Mouse (Mus musculus): ENCODE data around the gene Mylk4.

Gene Mylk4

GRCm38 (mm10) chr13:32706651-32707288 lies 77.0 kb downstream of the Mylk4 start:
- DNase-seq (ENCODE audit: low read depth) = peak; percentile 42

- DNase-seq (ENCODE audit: low read depth) = no peak
Measured at GRCm38 (mm10) chr13:32705315-32705714, 78.4 kb downstream of the Mylk4 start.

- no peak for DNase-seq (ENCODE audit: low read depth)
Measured at GRCm38 (mm10) chr13:32704911-32705310, 78.8 kb downstream of the Mylk4 start.

- no peak for DNase-seq (ENCODE audit: low read depth)
Measured at GRCm38 (mm10) chr13:32701564-32701963, 82.2 kb downstream of the Mylk4 start.

- no peak for DNase-seq (ENCODE audit: low read depth)
Measured at GRCm38 (mm10) chr13:32699376-32699775, 84.4 kb downstream of the Mylk4 start.

GRCm38 (mm10) chr13:32698956-32699355 lies 84.8 kb downstream of the Mylk4 start:
- no peak for DNase-seq (ENCODE audit: low read depth)

GRCm38 (mm10) chr13:32693886-32694455 lies 89.8 kb downstream of the Mylk4 start:
- DNase-seq (ENCODE audit: low read depth) = no peak

- DNase-seq (ENCODE audit: low read depth) = no peak
Measured at GRCm38 (mm10) chr13:32692563-32692962, 91.2 kb downstream of the Mylk4 start.

- no peak for DNase-seq (ENCODE audit: low read depth)
Measured at GRCm38 (mm10) chr13:32690279-32690678, 93.5 kb downstream of the Mylk4 start.

GRCm38 (mm10) chr13:32680868-32681515 lies 102.8 kb downstream of the Mylk4 start:
- DNase-seq (ENCODE audit: low read depth) = peak; percentile 56

- peak; percentile 92 for DNase-seq (ENCODE audit: low read depth)
Measured at GRCm38 (mm10) chr13:32680121-32680551, 103.6 kb downstream of the Mylk4 start.

GRCm38 (mm10) chr13:32678998-32679397 lies 104.8 kb downstream of the Mylk4 start:
- DNase-seq (ENCODE audit: low read depth) = peak; percentile 69

- no peak for DNase-seq (ENCODE audit: low read depth)
Measured at GRCm38 (mm10) chr13:32670782-32671181, 113.0 kb downstream of the Mylk4 start.

- DNase-seq (ENCODE audit: low read depth) = no peak
Measured at GRCm38 (mm10) chr13:32668296-32668695, 115.5 kb downstream of the Mylk4 start.

GRCm38 (mm10) chr13:32667386-32667785 lies 116.4 kb downstream of the Mylk4 start:
- DNase-seq (ENCODE audit: low read depth) = no peak

GRCm38 (mm10) chr13:32662041-32662440 lies 121.7 kb downstream of the Mylk4 start:
- no peak for DNase-seq (ENCODE audit: low read depth)

GRCm38 (mm10) chr13:32660294-32660693 lies 123.5 kb downstream of the Mylk4 start:
- peak; percentile 75 for DNase-seq (ENCODE audit: low read depth)

GRCm38 (mm10) chr13:32659271-32659670 lies 124.5 kb downstream of the Mylk4 start:
- DNase-seq (ENCODE audit: low read depth) = no peak

GRCm38 (mm10) chr13:32657583-32657982 lies 126.2 kb downstream of the Mylk4 start:
- no peak for DNase-seq (ENCODE audit: low read depth)
